Mouse (Mus musculus) liver, embryonic 14.5 days (tissue): ENCODE results near the gene Pold2.

ENCODE experiments used
- CTCF ChIP-seq: IDR thresholded peaks from 2 replicates; pipeline ENCODE4 v1.5.1; 2016; ENCODE audit warnings: antibody characterized with exemption, low read depth, control low read depth
- EP300 ChIP-seq: IDR thresholded peaks from 2 replicates; pipeline ENCODE4 v1.6.1; 2016; ENCODE audit warnings: antibody characterized with exemption, low read depth

- TF ChIP-seq CTCF = no peak
- no peak for TF ChIP-seq EP300
These were observed 31.3 kb downstream of the Pold2 start for GRCm38 (mm10) chr11:5846639-5847345.
